Mouse (Mus musculus): ENCODE measurements around the gene Myo1e. TPM values are rescaled to one million over a fixed set of nuclear protein-coding genes. Genes with fewer than 3 reads are reported as not detected.
"Not testable (repeated sequence)": the region's sequence is repeated elsewhere in the genome, so short reads cannot be mapped to it uniquely, and the experiment has no call there.

The Myo1e gene
- polyA plus RNA-seq, 1 experiment from 2014 or later, result 6.5 TPM

DNA sequence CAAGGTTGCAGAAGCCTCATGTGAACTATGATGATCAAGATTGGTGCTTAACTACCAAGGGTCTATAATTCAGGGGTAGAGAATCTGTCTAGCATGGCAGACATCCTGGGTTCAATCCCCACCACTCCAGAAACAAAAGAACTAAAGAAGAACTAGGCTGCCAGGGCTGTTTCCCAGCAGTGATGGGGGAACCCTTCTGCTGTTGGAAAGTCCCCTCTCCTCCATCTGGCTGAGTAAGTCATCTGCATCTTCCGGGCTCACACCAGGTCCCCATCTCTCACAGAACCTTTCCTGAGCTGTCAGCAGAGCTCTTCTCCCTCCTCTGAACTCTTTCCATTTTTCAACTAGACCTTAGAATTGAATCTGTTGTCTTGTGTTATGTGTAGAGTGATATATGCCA is 45.9 kb downstream of the Myo1e start:
- H3K4me3 ChIP-seq (replicated peaks; ENCODE audit: low read depth, low read length), result no peak overlapping the region
- no peaks in the 10 kb centered on the region for H3K36me3 ChIP-seq (ENCODE audit: control insufficient read depth, insufficient read depth, low read length)
- no peak overlapping the region for H3K4me2 ChIP-seq (ENCODE audit: low read length)
- DNase-seq (no peak), ATAC-seq (ENCODE audit: low FRiP score, low TSS enrichment) (no peak)
- no peaks in the 10 kb centered on the region for H3K4me1 ChIP-seq (ENCODE audit: control insufficient read depth, insufficient read depth, low read length)
- H3K27ac ChIP-seq (replicated peaks; ENCODE audit: low read depth, low read length), result no peak overlapping the region
- H3K9me3 ChIP-seq (ENCODE audit: control insufficient read depth, low read length), result no peaks in the 10 kb centered on the region
- no peak overlapping the region for H3K9ac ChIP-seq (replicated peaks; ENCODE audit: low read length)
- 87% methylated on average over 1 of the region's 1 CpGs for WGBS
- no peaks in the 10 kb centered on the region for H3K27me3 ChIP-seq (ENCODE audit: control insufficient read depth, insufficient read depth, low read length)

DNA sequence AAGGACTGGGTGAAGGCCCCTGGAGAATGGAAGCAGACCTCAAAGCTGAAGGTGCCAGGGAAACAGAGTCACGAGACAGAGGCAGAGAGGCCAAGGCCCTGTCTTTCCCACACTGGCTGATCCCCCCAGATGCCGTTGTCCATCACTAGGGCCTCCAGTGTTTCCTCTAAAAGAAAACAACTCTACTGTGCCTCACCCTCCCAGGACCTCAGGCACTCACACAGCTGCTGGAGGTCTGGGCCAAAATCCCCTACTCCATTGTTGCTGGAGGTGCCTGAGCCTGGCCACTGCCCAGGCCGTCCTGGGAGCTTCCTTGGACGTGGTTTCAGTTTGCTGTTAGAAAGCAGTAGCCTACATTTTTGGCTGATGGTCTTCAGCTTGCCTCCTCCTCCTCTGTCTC is 47.9 kb downstream of the Myo1e start:
- Histone ChIP-seq H3K4me2 (ENCODE audit: low read length) (no peak overlapping the region), H3K9me3 (ENCODE audit: control insufficient read depth, low read length) (no peaks in the 10 kb centered on the region), H3K27ac (replicated peaks; ENCODE audit: low read depth, low read length) (no peak overlapping the region), H3K36me3 (ENCODE audit: control insufficient read depth, insufficient read depth, low read length) (no peaks in the 10 kb centered on the region), H3K9ac (replicated peaks; ENCODE audit: low read length) (no peak overlapping the region), H3K27me3 (ENCODE audit: control insufficient read depth, insufficient read depth, low read length) (no peaks in the 10 kb centered on the region), H3K4me1 (ENCODE audit: control insufficient read depth, insufficient read depth, low read length) (no peaks in the 10 kb centered on the region), H3K4me3 (replicated peaks; ENCODE audit: low read depth, low read length) (no peak overlapping the region)
- DNase-seq, result no peak
- WGBS, result 79% methylated on average over 4 of the region's 4 CpGs
- no peak for ATAC-seq (ENCODE audit: low FRiP score, low TSS enrichment)

DNA sequence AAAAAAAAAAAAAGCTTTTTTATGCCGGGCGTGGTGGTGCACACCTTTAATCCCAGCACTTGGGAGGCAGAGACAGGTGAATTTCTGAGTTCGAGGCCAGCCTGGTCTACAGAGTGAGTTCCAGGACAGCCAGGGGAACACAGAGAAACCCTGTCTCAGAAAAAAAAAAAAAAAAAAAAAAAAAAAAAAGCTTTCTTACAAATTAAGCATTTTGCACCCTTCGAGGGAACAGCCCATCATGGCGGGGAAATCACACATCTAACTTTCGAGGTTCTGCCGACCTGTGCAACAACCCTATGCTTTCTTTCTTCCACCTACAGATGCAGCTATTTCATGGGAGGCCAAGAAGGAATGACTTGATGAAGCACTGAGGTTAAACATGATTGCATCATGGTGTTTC is 48.9 kb downstream of the Myo1e start:
- ATAC-seq (ENCODE audit: low FRiP score, low TSS enrichment); H3K9ac ChIP-seq (replicated peaks; ENCODE audit: low read length): not testable (repeated sequence)
- WGBS, result 92% methylated on average over 7 of the region's 7 CpGs

DNA sequence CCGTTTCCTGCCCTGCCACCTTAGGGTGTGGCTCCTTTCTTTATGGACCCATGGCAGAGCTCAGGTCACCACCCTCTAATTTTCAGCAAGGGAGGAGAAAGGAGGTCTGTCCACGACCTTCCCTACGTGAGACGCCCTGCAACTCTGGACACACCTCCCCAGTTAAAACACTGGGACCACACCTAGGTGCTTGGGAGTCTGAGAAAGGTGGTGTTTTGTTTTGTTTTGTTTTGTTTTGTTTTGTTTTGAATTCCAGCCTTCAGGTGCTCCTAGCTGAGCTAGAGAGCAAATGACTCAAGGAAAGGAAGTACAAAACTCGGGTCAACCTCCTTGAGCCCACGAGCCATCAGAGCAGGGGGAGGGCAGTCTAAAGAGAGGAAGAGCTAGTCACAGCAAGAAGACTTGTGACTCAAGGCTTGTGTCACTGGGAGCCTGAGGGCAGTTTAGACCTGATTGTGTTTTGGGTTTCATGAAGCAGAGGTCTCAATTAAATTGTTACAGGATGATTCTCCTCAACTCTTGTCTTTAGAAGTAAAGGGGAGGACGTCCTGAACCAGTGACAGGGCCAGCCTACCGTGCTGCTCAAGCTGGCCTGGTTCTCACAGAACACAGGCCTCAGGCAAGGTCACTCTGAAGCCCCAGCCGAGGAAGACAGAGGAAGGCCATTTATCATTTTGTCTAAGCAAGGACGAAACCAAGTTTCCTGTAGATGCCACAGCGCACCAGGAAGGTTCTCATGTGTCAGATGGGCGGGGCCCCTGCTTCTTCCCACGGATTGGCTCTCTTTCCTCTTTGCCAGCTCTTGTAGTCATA is 50.3 kb downstream of the Myo1e start:
- H3K9ac ChIP-seq (replicated peaks; ENCODE audit: low read length), result no peak overlapping the region
- no peak for ATAC-seq (ENCODE audit: low FRiP score, low TSS enrichment)
- no peak overlapping the region for H3K4me2 ChIP-seq (ENCODE audit: low read length)
- DNase-seq, result peak; percentile 14
- H3K27me3 ChIP-seq (ENCODE audit: control insufficient read depth, insufficient read depth, low read length), result no peaks in the 10 kb centered on the region
- H3K27ac ChIP-seq (replicated peaks; ENCODE audit: low read depth, low read length), result no peak overlapping the region
- no peak overlapping the region for H3K4me3 ChIP-seq (replicated peaks; ENCODE audit: low read depth, low read length)
- H3K4me1 ChIP-seq (ENCODE audit: control insufficient read depth, insufficient read depth, low read length), result no peaks in the 10 kb centered on the region
- H3K9me3 ChIP-seq (ENCODE audit: control insufficient read depth, low read length), result no peaks in the 10 kb centered on the region
- H3K36me3 ChIP-seq (ENCODE audit: control insufficient read depth, insufficient read depth, low read length), result no peaks in the 10 kb centered on the region
- 61% methylated on average over 13 of the region's 13 CpGs for WGBS

More for the DNA sequence above, 48.9 kb downstream of the Myo1e start:
- H3K4me3 ChIP-seq (replicated peaks; ENCODE audit: low read depth, low read length); H3K27ac ChIP-seq (replicated peaks; ENCODE audit: low read depth, low read length); H3K4me1 ChIP-seq (ENCODE audit: control insufficient read depth, insufficient read depth, low read length); H3K9me3 ChIP-seq (ENCODE audit: control insufficient read depth, low read length); H3K36me3 ChIP-seq (ENCODE audit: control insufficient read depth, insufficient read depth, low read length); DNase-seq; H3K4me2 ChIP-seq (ENCODE audit: low read length); H3K27me3 ChIP-seq (ENCODE audit: control insufficient read depth, insufficient read depth, low read length): not testable (repeated sequence)

DNA sequence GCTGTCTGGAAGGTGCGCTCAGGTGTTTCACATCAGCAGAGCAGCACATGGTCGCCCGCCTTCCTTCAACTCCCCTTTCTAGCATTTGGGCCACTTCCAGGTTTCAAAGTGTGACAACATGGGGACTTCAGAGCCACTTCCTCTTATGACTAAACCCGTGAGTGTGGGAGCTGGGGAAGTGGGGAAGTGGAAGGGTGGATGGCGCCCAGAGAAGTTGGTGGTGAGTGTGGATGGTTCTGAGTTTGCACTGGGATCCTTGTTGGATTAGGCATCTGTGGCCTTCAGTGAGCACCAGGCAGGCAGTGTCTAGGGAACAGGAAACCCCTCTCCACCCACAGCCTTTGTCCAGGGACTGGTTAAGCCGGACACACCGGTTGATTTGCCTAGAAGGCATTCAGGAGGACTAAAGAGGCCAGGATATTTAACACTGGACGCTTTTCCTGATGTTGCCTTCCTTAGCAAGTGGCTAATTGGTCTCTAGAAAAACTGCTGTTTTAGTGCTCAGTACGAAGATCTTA is 53.2 kb downstream of the Myo1e start:
- Histone ChIP-seq H3K4me1 (ENCODE audit: control insufficient read depth, insufficient read depth, low read length) (peaks cover 4% of the 10 kb centered on the region), H3K27ac (replicated peaks; ENCODE audit: low read depth, low read length) (no peak overlapping the region), H3K4me3 (replicated peaks; ENCODE audit: low read depth, low read length) (no peak overlapping the region), H3K9me3 (ENCODE audit: control insufficient read depth, low read length) (no peaks in the 10 kb centered on the region), H3K36me3 (ENCODE audit: control insufficient read depth, insufficient read depth, low read length) (no peaks in the 10 kb centered on the region), H3K27me3 (ENCODE audit: control insufficient read depth, insufficient read depth, low read length) (no peaks in the 10 kb centered on the region), H3K4me2 (ENCODE audit: low read length) (no peak overlapping the region), H3K9ac (replicated peaks; ENCODE audit: low read length) (no peak overlapping the region)
- 54% methylated on average over 9 of the region's 9 CpGs for WGBS
- ATAC-seq (ENCODE audit: low FRiP score, low TSS enrichment), result no peak
- no peak for DNase-seq

DNA sequence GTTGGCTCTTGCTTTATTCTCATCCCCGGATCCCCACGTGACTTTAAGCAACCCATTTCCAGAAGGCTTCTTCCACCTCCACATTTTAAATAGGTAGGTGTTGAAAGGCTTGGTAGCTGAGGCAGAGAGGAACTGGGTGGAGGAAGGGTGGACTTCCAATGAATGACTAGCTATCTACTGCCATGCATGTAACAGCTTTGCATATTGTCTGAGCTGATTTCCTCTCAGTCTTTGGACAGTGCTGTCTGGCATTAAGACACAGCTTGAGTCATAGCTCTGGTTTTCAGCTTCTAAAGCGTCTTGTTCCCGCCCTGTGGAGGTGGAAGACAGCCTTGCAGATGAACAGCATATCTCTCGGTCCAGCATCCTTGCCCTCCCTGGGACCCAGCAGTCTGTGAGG is 54.5 kb downstream of the Myo1e start:
- Histone ChIP-seq H3K4me2 (ENCODE audit: low read length) (no peak overlapping the region), H3K9me3 (ENCODE audit: control insufficient read depth, low read length) (no peaks in the 10 kb centered on the region), H3K4me3 (replicated peaks; ENCODE audit: low read depth, low read length) (no peak overlapping the region), H3K27me3 (ENCODE audit: control insufficient read depth, insufficient read depth, low read length) (no peaks in the 10 kb centered on the region), H3K4me1 (ENCODE audit: control insufficient read depth, insufficient read depth, low read length) (peaks cover 4% of the 10 kb centered on the region), H3K9ac (replicated peaks; ENCODE audit: low read length) (no peak overlapping the region), H3K36me3 (ENCODE audit: control insufficient read depth, insufficient read depth, low read length) (no peaks in the 10 kb centered on the region), H3K27ac (replicated peaks; ENCODE audit: low read depth, low read length) (no peak overlapping the region)
- DNase-seq, result no peak
- WGBS, result 73% methylated on average over 5 of the region's 5 CpGs
- no peak for ATAC-seq (ENCODE audit: low FRiP score, low TSS enrichment)

DNA sequence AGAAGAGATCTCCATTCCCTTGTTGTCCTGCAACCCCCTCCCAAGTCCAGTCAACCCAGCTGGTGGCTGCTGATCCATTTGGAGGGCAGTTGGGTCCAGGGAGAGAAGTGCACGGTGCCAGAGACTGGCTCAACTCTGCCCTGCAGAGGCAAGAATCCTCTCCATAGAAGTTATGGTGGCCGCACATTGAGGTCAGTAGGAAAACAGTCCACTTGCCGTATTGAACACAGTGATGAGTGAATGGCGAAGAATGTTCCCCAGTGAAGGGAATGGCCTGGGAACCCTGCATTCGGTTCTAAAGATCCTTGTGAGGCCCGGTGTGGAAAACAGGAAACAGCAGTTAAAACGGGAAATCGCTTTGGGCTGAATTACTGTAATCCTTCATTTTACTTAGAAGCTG is 56.0 kb downstream of the Myo1e start:
- Histone ChIP-seq H3K27ac (replicated peaks; ENCODE audit: low read depth, low read length) (no peak overlapping the region), H3K4me3 (replicated peaks; ENCODE audit: low read depth, low read length) (no peak overlapping the region), H3K9ac (replicated peaks; ENCODE audit: low read length) (no peak overlapping the region), H3K4me2 (ENCODE audit: low read length) (no peak overlapping the region), H3K27me3 (ENCODE audit: control insufficient read depth, insufficient read depth, low read length) (no peaks in the 10 kb centered on the region), H3K36me3 (ENCODE audit: control insufficient read depth, insufficient read depth, low read length) (no peaks in the 10 kb centered on the region), H3K4me1 (ENCODE audit: control insufficient read depth, insufficient read depth, low read length) (peaks cover 4% of the 10 kb centered on the region), H3K9me3 (ENCODE audit: control insufficient read depth, low read length) (no peaks in the 10 kb centered on the region)
- 74% methylated on average over 8 of the region's 8 CpGs for WGBS
- ATAC-seq (ENCODE audit: low FRiP score, low TSS enrichment) (no peak), DNase-seq (no peak)

DNA sequence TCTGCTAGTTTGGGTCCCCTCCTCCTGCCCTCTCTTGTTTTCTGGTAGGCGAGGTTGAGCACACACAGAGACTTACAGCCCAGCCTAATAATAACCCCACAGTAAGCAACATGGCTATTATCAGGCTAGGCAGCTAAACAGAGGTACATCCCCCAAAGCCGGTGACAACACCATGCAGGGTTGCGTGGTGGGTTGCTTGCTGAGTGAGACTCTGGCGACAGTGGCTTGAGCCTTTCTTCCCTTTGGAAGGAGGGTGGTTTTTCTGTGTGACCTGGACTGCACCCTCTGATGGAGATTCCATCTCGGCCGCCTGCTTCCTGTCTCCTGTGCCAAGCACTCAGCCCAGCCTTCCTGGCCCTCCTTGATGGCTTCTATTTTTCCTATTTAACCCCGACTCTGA is 56.6 kb downstream of the Myo1e start:
- 50% methylated on average over 7 of the region's 7 CpGs for whole genome bisulfite sequencing
- Histone ChIP-seq H3K4me1 (ENCODE audit: control insufficient read depth, insufficient read depth, low read length) (peaks cover 4% of the 10 kb centered on the region), H3K27ac (replicated peaks; ENCODE audit: low read depth, low read length) (no peak overlapping the region), H3K9me3 (ENCODE audit: control insufficient read depth, low read length) (no peaks in the 10 kb centered on the region), H3K36me3 (ENCODE audit: control insufficient read depth, insufficient read depth, low read length) (no peaks in the 10 kb centered on the region), H3K27me3 (ENCODE audit: control insufficient read depth, insufficient read depth, low read length) (no peaks in the 10 kb centered on the region), H3K4me3 (replicated peaks; ENCODE audit: low read depth, low read length) (no peak overlapping the region), H3K9ac (replicated peaks; ENCODE audit: low read length) (no peak overlapping the region), H3K4me2 (ENCODE audit: low read length) (no peak overlapping the region)
- DNase-seq (no peak), ATAC-seq (ENCODE audit: low FRiP score, low TSS enrichment) (no peak)

DNA sequence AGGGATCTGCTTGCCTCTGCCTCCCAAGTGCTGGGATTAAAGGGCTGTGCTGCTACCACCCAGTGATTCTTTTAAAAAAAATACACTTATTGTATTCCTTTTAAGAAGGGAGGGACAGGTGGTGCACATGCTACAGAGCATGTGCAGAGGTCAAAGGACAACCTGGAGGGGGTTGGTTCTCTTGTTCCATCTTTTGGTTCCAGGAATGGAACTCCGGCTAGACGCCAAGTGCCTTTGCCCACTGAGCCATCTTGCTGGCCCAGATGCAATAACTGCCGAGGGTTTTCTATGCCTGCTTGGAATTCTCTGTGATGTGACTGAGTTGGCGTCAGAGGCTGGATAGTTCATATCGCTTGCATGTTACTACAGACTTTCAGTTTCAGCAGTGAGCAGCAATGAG is 58.4 kb downstream of the Myo1e start:
- Histone ChIP-seq H3K4me2 (ENCODE audit: low read length) (no peak overlapping the region), H3K27ac (replicated peaks; ENCODE audit: low read depth, low read length) (no peak overlapping the region), H3K9ac (replicated peaks; ENCODE audit: low read length) (no peak overlapping the region), H3K9me3 (ENCODE audit: control insufficient read depth, low read length) (no peaks in the 10 kb centered on the region), H3K36me3 (ENCODE audit: control insufficient read depth, insufficient read depth, low read length) (no peaks in the 10 kb centered on the region), H3K27me3 (ENCODE audit: control insufficient read depth, insufficient read depth, low read length) (no peaks in the 10 kb centered on the region), H3K4me1 (ENCODE audit: control insufficient read depth, insufficient read depth, low read length) (peaks cover 4% of the 10 kb centered on the region), H3K4me3 (replicated peaks; ENCODE audit: low read depth, low read length) (no peak overlapping the region)
- WGBS, result 91% methylated on average over 5 of the region's 5 CpGs
- ATAC-seq (ENCODE audit: low FRiP score, low TSS enrichment), result no peak
- DNase-seq, result no peak

Data from midbrain, embryonic 14.5 days (tissue).